Mouse (Mus musculus) sigmoid colon, adult 10 weeks (tissue): Measurements from ENCODE around the gene Rnf208. TPM values are rescaled to one million over a fixed set of nuclear protein-coding genes. Genes with fewer than 3 reads are reported as not detected.

Source experiments
- polyA plus RNA-seq: library from polyadenylated mRNA; stranded (reverse); fragments of 350-450 nt; fragmentation: Illumina TruSeq; extraction: RNeasy Lipid Tissue Mini Kit (QIAGEN cat#74804); gene quantifications from one replicate; pipeline ENCODE4 v1.2.3, GENCODE M21; 2014; ENCODE audit warnings: low read depth, low replicate concordance

The Rnf208 gene
- polyA plus RNA-seq: not detected

GRCm38 (mm10) chr2:25242101-25242506 lies at the start of gene Rnf208, which contains the start of gene Cysrt1:
TSS of gene Rnf208 (plus strand) at chr2:25242255.
TSS of gene Cysrt1 (minus strand) at chr2:25242452.

DNA sequence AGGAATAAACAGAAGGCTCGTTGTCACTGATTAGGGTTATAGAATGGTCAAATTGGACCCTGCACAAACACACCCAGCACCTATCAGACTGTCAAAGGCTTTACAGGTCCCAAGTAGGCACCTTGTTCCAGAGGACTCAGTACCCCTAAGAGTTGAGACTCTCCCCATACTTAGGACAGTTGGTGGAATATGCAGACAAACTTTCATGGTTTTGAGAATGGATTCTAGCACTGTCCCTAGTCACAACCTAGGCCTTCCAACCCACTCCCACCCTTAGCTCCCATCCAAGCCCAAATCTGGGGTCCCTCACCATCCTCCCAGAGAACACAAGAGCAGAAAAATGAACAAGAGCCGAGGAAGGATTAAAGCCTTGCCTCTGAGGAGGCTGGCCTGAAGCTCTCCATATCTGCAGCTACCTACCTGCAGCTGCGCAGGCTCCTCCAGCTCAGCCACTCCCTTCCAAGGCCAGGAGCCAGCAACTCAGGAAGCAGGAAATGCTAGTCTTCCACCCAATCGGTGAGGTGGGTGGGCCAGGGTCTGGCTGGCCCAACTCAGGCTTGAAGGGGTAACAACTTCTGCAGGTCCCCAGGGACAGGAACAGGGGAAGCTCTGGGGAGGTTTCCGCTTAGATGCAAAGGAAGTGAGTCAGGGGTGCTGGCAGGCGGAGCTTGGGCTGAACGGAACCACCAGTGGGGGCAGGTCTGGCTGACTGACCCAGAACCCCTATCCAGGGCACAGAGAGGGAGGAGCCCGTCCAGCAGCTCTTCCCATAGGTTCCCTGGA lies 45.7 kb upstream of the Rnf208 start, which contains the start of gene Tor4a:
TSS of gene Tor4a (minus strand) at position 715 of the 783 bp plus-strand sequence.

GRCm38 (mm10) chr2:25211121-25211670 lies 30.9 kb upstream of the Rnf208 start, which contains the start of gene Nelfb:
TSS of gene Nelfb (minus strand) at chr2:25211489.

GRCm38 (mm10) chr2:25214444-25214843 lies 27.6 kb upstream of the Rnf208 start, which contains the start of gene Stpg3:
TSS of gene Stpg3 (minus strand) at chr2:25214637.

DNA sequence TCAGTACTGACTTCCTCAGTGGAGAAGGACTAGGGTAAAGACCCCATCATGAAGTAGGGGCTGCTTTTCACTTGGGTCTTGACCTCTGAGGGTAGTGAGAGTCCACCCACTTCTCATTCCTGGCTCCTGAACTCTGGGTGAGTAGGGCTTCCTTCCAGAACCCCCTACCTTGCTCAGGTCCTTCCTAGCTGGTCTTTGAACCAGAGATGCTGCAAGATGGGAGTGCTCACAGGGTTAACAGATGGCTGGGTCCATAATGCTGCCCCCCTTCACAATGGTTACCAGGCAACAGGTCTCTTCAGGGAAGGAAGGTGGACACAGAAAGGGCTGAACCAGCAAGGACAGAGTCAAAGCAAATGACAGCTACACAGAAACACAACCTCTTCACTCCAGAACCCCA lies 23.6 kb upstream of the Rnf208 start, which contains the start of gene Fam166a:
TSS of gene Fam166a (plus strand) at position 301 of the 400 bp plus-strand sequence.

GRCm38 (mm10) chr2:25224492-25224765 lies 17.6 kb upstream of the Rnf208 start, which contains the start of gene Tubb4b:
TSS of gene Tubb4b (minus strand) at chr2:25224702.

DNA sequence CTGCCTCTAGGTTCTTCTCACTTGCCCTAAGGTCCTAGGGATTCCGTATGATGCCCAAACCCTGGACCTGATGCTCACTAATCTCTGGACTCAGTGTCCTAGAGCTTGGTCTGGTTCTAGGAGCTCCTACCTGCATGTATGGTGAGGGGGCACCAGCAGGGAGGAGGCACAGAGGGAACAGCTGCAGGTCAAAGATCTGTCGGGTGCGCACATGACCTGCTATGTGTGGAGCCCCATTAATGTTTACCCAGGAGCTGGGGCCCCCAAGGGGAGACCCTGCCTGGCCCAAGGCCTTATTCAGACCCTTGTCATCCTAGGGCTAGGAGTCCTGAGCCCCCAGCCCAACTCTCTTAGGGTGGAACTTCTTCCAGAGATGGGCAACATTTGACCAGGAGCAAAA lies 8.0 kb upstream of the Rnf208 start, which contains the start of gene Slc34a3:
TSS of gene Slc34a3 (minus strand) at position 315 of the 400 bp plus-strand sequence.

GRCm38 (mm10) chr2:25236614-25237013 lies 5.4 kb upstream of the Rnf208 start, which contains the start of gene Rnf224:
TSS of gene Rnf224 (minus strand) at chr2:25236787.

DNA sequence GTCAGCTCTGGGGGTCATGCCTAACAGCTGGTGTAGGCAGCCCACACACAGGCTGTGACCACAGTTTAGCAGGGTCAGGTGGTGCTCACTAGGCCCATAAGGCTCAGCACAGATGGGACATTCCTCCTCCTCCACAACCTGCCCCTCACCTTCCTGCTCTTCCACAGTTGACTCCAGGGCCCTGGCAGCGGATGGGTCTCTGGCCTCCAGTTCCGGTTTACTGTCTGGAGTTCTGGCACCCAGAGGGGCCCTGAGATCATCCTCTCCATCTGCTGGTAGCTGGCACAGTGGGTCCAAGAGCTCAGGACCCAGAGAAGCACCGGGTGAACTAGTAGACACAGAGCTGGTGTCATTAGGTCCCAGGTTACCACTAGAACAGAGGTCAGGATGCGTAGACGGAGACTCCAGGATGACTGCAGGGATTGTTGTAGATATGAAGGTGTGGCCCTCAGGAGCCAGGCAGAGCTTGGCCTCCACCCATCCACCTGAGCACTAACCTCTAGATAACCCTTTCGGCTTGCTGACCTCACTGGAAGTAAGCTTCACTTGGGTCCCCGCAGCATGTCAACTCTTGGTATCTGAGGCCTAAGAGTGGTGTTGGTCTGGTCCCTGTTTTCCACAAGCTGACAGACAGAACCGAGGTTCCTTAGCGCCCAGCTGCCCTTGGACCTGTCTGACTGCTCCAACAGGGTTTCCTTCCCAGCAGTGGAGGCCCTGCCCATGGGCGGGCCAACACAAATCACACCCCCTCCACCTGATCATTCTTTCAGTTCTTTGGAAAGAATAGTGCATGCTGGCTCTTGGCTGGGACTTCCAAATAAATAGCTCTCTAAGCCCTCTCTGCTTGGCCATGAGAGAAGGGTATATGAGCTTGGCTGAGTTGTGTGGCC lies 4.4 kb downstream of the Rnf208 start, which contains the start of gene AL732309.1:
TSS of gene AL732309.1 (minus strand) at position 681 of the 890 bp plus-strand sequence.

GRCm38 (mm10) chr2:25255284-25255779 lies 13.3 kb downstream of the Rnf208 start, which contains the start of gene Tmem203:
TSS of gene Tmem203 (plus strand) at chr2:25255439.

GRCm38 (mm10) chr2:25262291-25262767 lies 20.3 kb downstream of the Rnf208 start, which contains the start of gene Tprn:
TSS of gene Tprn (plus strand) at chr2:25262618.

DNA sequence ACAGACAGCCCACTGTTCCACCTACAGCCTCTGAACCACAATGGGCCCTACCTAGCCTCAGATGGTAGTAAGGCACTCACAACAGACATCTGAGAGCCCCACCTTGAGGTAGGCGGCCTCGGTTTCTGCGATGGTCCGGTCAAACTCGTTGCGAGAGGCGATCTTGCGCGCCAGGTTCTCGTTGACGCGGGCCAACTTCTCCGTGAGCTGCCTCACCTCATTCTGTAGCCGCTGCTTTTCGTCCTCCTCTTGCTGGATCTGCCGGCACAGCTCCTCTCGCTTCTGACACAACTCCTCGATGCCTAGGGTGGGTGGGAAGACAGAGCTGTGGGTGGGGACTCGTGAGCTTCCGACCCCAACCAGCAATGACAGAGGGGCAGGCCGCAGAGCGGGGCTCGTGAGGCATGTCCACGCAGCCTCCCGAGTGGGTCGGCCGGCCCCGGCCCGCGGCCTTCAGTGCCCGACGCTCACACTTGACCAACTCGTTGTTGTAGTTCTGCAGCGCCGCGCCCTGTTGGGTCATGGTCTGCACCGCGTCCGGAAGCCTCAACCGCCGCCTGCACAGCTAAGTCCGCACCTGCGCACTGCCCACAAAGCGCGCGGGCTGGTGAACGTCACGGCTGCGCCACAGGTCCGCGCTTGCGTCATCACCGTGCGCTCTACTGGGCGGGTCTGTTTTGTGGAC lies 29.9 kb downstream of the Rnf208 start, which contains the start of the genes Ssna1 and Anapc2:
TSS of gene Ssna1 (minus strand) at position 612 of the 685 bp plus-strand sequence.
TSS of gene Anapc2 (plus strand) at position 652 of the 685 bp plus-strand sequence.

GRCm38 (mm10) chr2:25287927-25288649 lies 46.0 kb downstream of the Rnf208 start, which contains the start of gene Tmem210:
TSS of gene Tmem210 (plus strand) at chr2:25288145.

GRCm38 (mm10) chr2:25289651-25290050 lies 47.6 kb downstream of the Rnf208 start, which contains the start of gene Lrrc26:
TSS of gene Lrrc26 (plus strand) at chr2:25289915.

Other genes starting within 250 kb of the Rnf208 start
- gene Nsmf, start 187.9 kb upstream of the Rnf208 start, polyA plus RNA-seq: 6.8 TPM
- 39.5 TPM for gene Entpd8, start 162.0 kb upstream of the Rnf208 start, polyA plus RNA-seq
- 1.2 TPM for gene Noxa1, start 147.1 kb upstream of the Rnf208 start, polyA plus RNA-seq
- gene Nrarp, start 61.5 kb upstream of the Rnf208 start, polyA plus RNA-seq: 14.4 TPM
- gene Tor4a, start 45.4 kb upstream of the Rnf208 start, polyA plus RNA-seq: 3.9 TPM
- gene Nelfb, start 30.8 kb upstream of the Rnf208 start, polyA plus RNA-seq: 6.1 TPM
- gene Stpg3, start 27.6 kb upstream of the Rnf208 start, polyA plus RNA-seq: not detected
- gene Fam166a, start 23.5 kb upstream of the Rnf208 start, polyA plus RNA-seq: not detected
- 58.7 TPM for gene Tubb4b, start 17.6 kb upstream of the Rnf208 start, polyA plus RNA-seq
- not detected for gene Slc34a3, start 7.9 kb upstream of the Rnf208 start, polyA plus RNA-seq
- gene Rnf224, start 5.5 kb upstream of the Rnf208 start, polyA plus RNA-seq: not detected
- not detected for gene Cysrt1, start 197 bp downstream of the Rnf208 start, polyA plus RNA-seq
- 0.85 TPM for gene AL732309.1, start 4.6 kb downstream of the Rnf208 start, polyA plus RNA-seq
- gene Tmem203, start 13.2 kb downstream of the Rnf208 start, polyA plus RNA-seq: 0.76 TPM
- gene Tprn, start 20.4 kb downstream of the Rnf208 start, polyA plus RNA-seq: 7.7 TPM
- 2.0 TPM for gene Ssna1, start 30.2 kb downstream of the Rnf208 start, polyA plus RNA-seq
- gene Anapc2, start 30.2 kb downstream of the Rnf208 start, polyA plus RNA-seq: 9.7 TPM
- gene Tmem210, start 45.9 kb downstream of the Rnf208 start, polyA plus RNA-seq: not detected
- gene Lrrc26, start 47.7 kb downstream of the Rnf208 start, polyA plus RNA-seq: 1.0 TPM
- 0.13 TPM for gene Grin1, start 76.9 kb downstream of the Rnf208 start, polyA plus RNA-seq
- 21.3 TPM for gene Man1b1, start 90.1 kb downstream of the Rnf208 start, polyA plus RNA-seq
- 7.7 TPM for gene Dpp7, start 114.1 kb downstream of the Rnf208 start, polyA plus RNA-seq
- 3.2 TPM for gene Uap1l1, start 123.4 kb downstream of the Rnf208 start, polyA plus RNA-seq
- gene Sapcd2, start 130.1 kb downstream of the Rnf208 start, polyA plus RNA-seq: 0.13 TPM
- gene Entpd2, start 153.6 kb downstream of the Rnf208 start, polyA plus RNA-seq: 0.28 TPM
- gene Npdc1, start 157.1 kb downstream of the Rnf208 start, polyA plus RNA-seq: 9.3 TPM
- not detected for gene Fut7, start 181.0 kb downstream of the Rnf208 start, polyA plus RNA-seq
- gene Abca2, start 186.4 kb downstream of the Rnf208 start, polyA plus RNA-seq: 0.09 TPM
- gene Clic3, start 214.6 kb downstream of the Rnf208 start, polyA plus RNA-seq: not detected
- gene Paxx, start 218.8 kb downstream of the Rnf208 start, polyA plus RNA-seq: 2.6 TPM
- gene Ptgds, start 227.8 kb downstream of the Rnf208 start, polyA plus RNA-seq: not detected